Mouse (Mus musculus) embryonic facial prominence, embryonic 15.5 days (tissue): ENCODE data around the gene Ffar1. TPM values are rescaled to one million over a fixed set of nuclear protein-coding genes. Genes with fewer than 3 reads are reported as not detected.
"Not testable (repeated sequence)": the region's sequence is repeated elsewhere in the genome, so short reads cannot be mapped to it uniquely, and the experiment has no call there.

Source experiments
- ATAC-seq: fragments of 200-750 bp; cut with Nextera tagmentation; 2 replicates; pipeline ENCODE4 v1.8.0; 2017; ENCODE audit warnings: low read depth, moderate TSS enrichment; ENCODE audit not compliant: insufficient number of reproducible peaks, low FRiP score, low TSS enrichment
- H3K27ac ChIP-seq: fragments of 300-500 bp; sonication (generic); replicated peaks from 2 replicates; pipeline ENCODE4 v1.5.1; 2015; ENCODE audit warnings: mild to moderate bottlenecking, inconsistent platforms
- H3K27me3 ChIP-seq: fragments of 300-500 bp; sonication (generic); 2 replicates; pipeline ENCODE4 v1.6.1; 2015; ENCODE audit warnings: inconsistent platforms
- H3K36me3 ChIP-seq: fragments of 300-500 bp; sonication (generic); 2 replicates; pipeline ENCODE4 v1.6.1; 2015; ENCODE audit warnings: mild to moderate bottlenecking, inconsistent platforms
- H3K4me1 ChIP-seq: fragments of 300-500 bp; sonication (generic); 2 replicates; pipeline ENCODE4 v1.6.1; 2015; ENCODE audit warnings: inconsistent platforms
- H3K4me2 ChIP-seq: fragments of 300-500 bp; sonication (generic); replicated peaks from 2 replicates; pipeline ENCODE4 v1.6.1; 2015; ENCODE audit warnings: mild to moderate bottlenecking, inconsistent platforms
- H3K4me3 ChIP-seq: fragments of 300-500 bp; sonication (generic); replicated peaks from 2 replicates; pipeline ENCODE4 v1.5.1; 2015; ENCODE audit warnings: mild to moderate bottlenecking, inconsistent platforms
- H3K9ac ChIP-seq: fragments of 300-500 bp; sonication (generic); 2 replicates; pipeline ENCODE4 v1.6.1; 2015; ENCODE audit warnings: inconsistent platforms
- H3K9me3 ChIP-seq: fragments of 300-500 bp; sonication (generic); replicated peaks from 2 replicates; pipeline ENCODE4 v1.6.1; 2016; ENCODE audit warnings: inconsistent platforms
- WGBS: fragments of 180-500 bp; shearing (Covaris S2); methylation state at CpG from one replicate; pipeline ENCODE4 v1.1.7; 2015; 5-methylcytosine and 5-hydroxymethylcytosine counted together
- polyA plus RNA-seq: library from polyadenylated mRNA; unstranded; fragments of >200 nt; fragmentation: Nextera tagmentation; extraction: Ambion mirVana; gene quantifications from 2 replicates; pipeline ENCODE4 v1.2.1, GENCODE M21; 2015

Gene Ffar1
- polyA plus RNA-seq, 1 experiment from 2014 or later: not detected

GRCm38 (mm10) chr7:30828871-30829270 is 32.5 kb downstream of the Ffar1 start:
- H3K9ac ChIP-seq: not testable (repeated sequence)

GRCm38 (mm10) chr7:30826660-30827059 is 34.7 kb downstream of the Ffar1 start:
- ATAC-seq: no peak
- H3K27ac ChIP-seq: no peak overlapping the region
- 87% methylated on average over 10 of the region's 10 CpGs for WGBS
- no peak overlapping the region for H3K4me3 ChIP-seq
- H3K9ac ChIP-seq: no peak overlapping the region
- H3K4me1 ChIP-seq: no peaks in the 10 kb centered on the region
- H3K27me3 ChIP-seq: no peaks in the 10 kb centered on the region
- H3K4me2 ChIP-seq: no peak overlapping the region
- no peaks in the 10 kb centered on the region for H3K36me3 ChIP-seq
- no peaks in the 10 kb centered on the region for H3K9me3 ChIP-seq

More at GRCm38 (mm10) chr7:30828871-30829270, 32.5 kb downstream of the Ffar1 start:
- ATAC-seq, H3K27ac ChIP-seq, H3K9me3 ChIP-seq, H3K4me3 ChIP-seq, H3K4me2 ChIP-seq, H3K36me3 ChIP-seq, H3K4me1 ChIP-seq, H3K27me3 ChIP-seq: not testable (repeated sequence)

GRCm38 (mm10) chr7:30824306-30824705 is 37.1 kb downstream of the Ffar1 start:
- Histone ChIP-seq H3K27ac (no peak overlapping the region), H3K27me3 (no peaks in the 10 kb centered on the region), H3K9ac (no peak overlapping the region), H3K4me2 (no peak overlapping the region), H3K9me3 (no peaks in the 10 kb centered on the region), H3K36me3 (no peaks in the 10 kb centered on the region), H3K4me3 (no peak overlapping the region), H3K4me1 (no peaks in the 10 kb centered on the region)
- WGBS: 88% methylated on average over 3 of the region's 3 CpGs
- ATAC-seq: no peak

- no peaks in the 10 kb centered on the region for H3K27me3 ChIP-seq
- no peaks in the 10 kb centered on the region for H3K36me3 ChIP-seq
- 88% methylated on average over 18 of the region's 18 CpGs for WGBS
- ATAC-seq: no peak
- H3K27ac ChIP-seq: no peak within 1 kb of the TSS
- H3K4me2 ChIP-seq: no peak within 1 kb of the TSS
- no peaks in the 10 kb centered on the region for H3K4me1 ChIP-seq
- H3K9me3 ChIP-seq: no peaks in the 10 kb centered on the region
- H3K9ac ChIP-seq: no peak within 1 kb of the TSS
- no peak within 1 kb of the TSS for H3K4me3 ChIP-seq
Measured at GRCm38 (mm10) chr7:30823675-30824074, 37.7 kb downstream of the Ffar1 start, which contains the start of gene Ffar2. Gene Ffar2, minus strand, starts transcription at chr7:30823775.

- no peaks in the 10 kb centered on the region for H3K4me1 ChIP-seq
- no peak for ATAC-seq
- H3K4me3 ChIP-seq: no peak overlapping the region
- no peak overlapping the region for H3K9ac ChIP-seq
- H3K36me3 ChIP-seq: no peaks in the 10 kb centered on the region
- 60% methylated on average over 5 of the region's 5 CpGs for WGBS
- no peaks in the 10 kb centered on the region for H3K27me3 ChIP-seq
- no peak overlapping the region for H3K27ac ChIP-seq
- H3K9me3 ChIP-seq: no peaks in the 10 kb centered on the region
- no peak overlapping the region for H3K4me2 ChIP-seq
Measured at GRCm38 (mm10) chr7:30821532-30821931, 39.8 kb downstream of the Ffar1 start.

GRCm38 (mm10) chr7:30820854-30821445 is 40.4 kb downstream of the Ffar1 start:
- Histone ChIP-seq H3K9ac (no peak overlapping the region), H3K4me2 (no peak overlapping the region), H3K27me3 (no peaks in the 10 kb centered on the region), H3K4me1 (no peaks in the 10 kb centered on the region), H3K27ac (no peak overlapping the region), H3K36me3 (no peaks in the 10 kb centered on the region), H3K4me3 (no peak overlapping the region), H3K9me3 (no peaks in the 10 kb centered on the region)
- no peak for ATAC-seq
- WGBS: 43% methylated on average over 7 of the region's 7 CpGs

GRCm38 (mm10) chr7:30820131-30820530 is 41.2 kb downstream of the Ffar1 start:
- Histone ChIP-seq H3K27ac (no peak overlapping the region), H3K9ac (no peak overlapping the region), H3K36me3 (no peaks in the 10 kb centered on the region), H3K27me3 (no peaks in the 10 kb centered on the region), H3K4me2 (no peak overlapping the region), H3K9me3 (no peaks in the 10 kb centered on the region), H3K4me1 (no peaks in the 10 kb centered on the region), H3K4me3 (no peak overlapping the region)
- WGBS: 44% methylated on average over 6 of the region's 6 CpGs
- ATAC-seq: no peak

- Histone ChIP-seq H3K4me2 (no peak overlapping the region), H3K27me3 (no peaks in the 10 kb centered on the region), H3K27ac (no peak overlapping the region)
Measured at GRCm38 (mm10) chr7:30812291-30812807, 49.0 kb downstream of the Ffar1 start.

GRCm38 (mm10) chr7:30811757-30812290 is 49.5 kb downstream of the Ffar1 start:
- Histone ChIP-seq H3K9ac (no peak overlapping the region), H3K27ac (no peak overlapping the region), H3K27me3 (no peaks in the 10 kb centered on the region), H3K4me3 (no peak overlapping the region), H3K9me3 (no peaks in the 10 kb centered on the region), H3K4me2 (no peak overlapping the region), H3K4me1 (no peaks in the 10 kb centered on the region), H3K36me3 (no peaks in the 10 kb centered on the region)
- WGBS: 53% methylated on average over 9 of the region's 9 CpGs
- ATAC-seq: no peak

More at GRCm38 (mm10) chr7:30812291-30812807, 49.0 kb downstream of the Ffar1 start:
- Histone ChIP-seq H3K4me3 (no peak overlapping the region), H3K9me3 (no peaks in the 10 kb centered on the region), H3K36me3 (no peaks in the 10 kb centered on the region), H3K9ac (no peak overlapping the region), H3K4me1 (no peaks in the 10 kb centered on the region)
- 56% methylated on average over 6 of the region's 6 CpGs for WGBS
- no peak for ATAC-seq

GRCm38 (mm10) chr7:30810319-30810718 is 51.0 kb downstream of the Ffar1 start:
- Histone ChIP-seq H3K9me3 (no peaks in the 10 kb centered on the region), H3K4me3 (no peak overlapping the region), H3K9ac (no peak overlapping the region), H3K27me3 (no peaks in the 10 kb centered on the region), H3K4me1 (no peaks in the 10 kb centered on the region), H3K4me2 (no peak overlapping the region), H3K27ac (no peak overlapping the region), H3K36me3 (no peaks in the 10 kb centered on the region)
- 54% methylated on average over 6 of the region's 6 CpGs for WGBS
- ATAC-seq: no peak
